Mouse (Mus musculus): ENCODE measurements at regions not wholly inside any gene's neighbourhood (a gene's known extent, or its start where the extent isn't known, plus 50 kb on each side); places are given as distances from the start of the nearest gene placed in this dataset.

- no peak for TF ChIP-seq GATA1 (IDR thresholded peaks at IDR 0.05; ENCODE audit: low read length)
- no peak for TF ChIP-seq TAL1 (IDR thresholded peaks at IDR 0.05; ENCODE audit: low read length)
These were observed 210.4 kb upstream of the Thbs1 start for GRCm38 (mm10) chr2:117901311-117901710.

Data from erythroblast, embryonic 14.5 days (primary cell).